Mouse (Mus musculus): ENCODE measurements around the gene Ifrd1. TPM values are rescaled to one million over a fixed set of nuclear protein-coding genes. Genes with fewer than 3 reads are reported as not detected.
"Not testable (repeated sequence)": the region's sequence is repeated elsewhere in the genome, so short reads cannot be mapped to it uniquely, and the experiment has no call there.

Gene Ifrd1
- polyA plus RNA-seq, 1 experiment from 2014 or later, result 171 TPM

DNA sequence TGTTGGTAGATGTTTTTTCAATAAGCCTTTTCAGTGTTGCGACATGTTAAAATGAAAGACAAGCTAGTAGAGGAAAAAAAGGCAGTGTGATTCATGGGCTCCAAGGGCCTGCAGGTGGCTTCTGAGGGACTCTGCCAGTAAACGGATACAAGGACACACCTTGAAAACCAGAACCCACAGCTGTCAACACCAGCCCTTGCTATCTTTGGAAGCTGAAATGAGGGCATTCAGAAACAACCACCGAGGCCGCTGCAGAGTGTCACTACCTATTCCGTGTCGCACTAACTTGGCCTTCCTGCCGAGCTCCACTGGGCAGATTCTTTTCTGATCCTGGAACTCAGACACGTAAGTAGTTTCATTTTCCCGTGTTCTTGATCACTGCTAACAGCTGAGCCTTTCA is 49.9 kb downstream of the Ifrd1 start:
- Histone ChIP-seq H3K4me3 (ENCODE audit: low read depth, low read length) (no peak overlapping the region), H3K27me3 (ENCODE audit: control insufficient read depth, insufficient read depth, low read length) (no peaks in the 10 kb centered on the region), H3K9me3 (ENCODE audit: control insufficient read depth, low read length) (no peaks in the 10 kb centered on the region), H3K4me2 (ENCODE audit: low read depth) (no peak overlapping the region), H3K36me3 (ENCODE audit: control insufficient read depth, insufficient read depth, low read length) (no peaks in the 10 kb centered on the region), H3K4me1 (ENCODE audit: control insufficient read depth, insufficient read depth, low read length) (no peaks in the 10 kb centered on the region), H3K27ac (ENCODE audit: low read depth, low read length) (no peak overlapping the region), H3K9ac (ENCODE audit: low read length) (no peak overlapping the region)
- 86% methylated on average over 9 of the region's 9 CpGs for WGBS
- DNase-seq (ENCODE audit: low spot score), result no peak
- ATAC-seq (ENCODE audit: insufficient read depth, low FRiP score, low TSS enrichment), result no peak

DNA sequence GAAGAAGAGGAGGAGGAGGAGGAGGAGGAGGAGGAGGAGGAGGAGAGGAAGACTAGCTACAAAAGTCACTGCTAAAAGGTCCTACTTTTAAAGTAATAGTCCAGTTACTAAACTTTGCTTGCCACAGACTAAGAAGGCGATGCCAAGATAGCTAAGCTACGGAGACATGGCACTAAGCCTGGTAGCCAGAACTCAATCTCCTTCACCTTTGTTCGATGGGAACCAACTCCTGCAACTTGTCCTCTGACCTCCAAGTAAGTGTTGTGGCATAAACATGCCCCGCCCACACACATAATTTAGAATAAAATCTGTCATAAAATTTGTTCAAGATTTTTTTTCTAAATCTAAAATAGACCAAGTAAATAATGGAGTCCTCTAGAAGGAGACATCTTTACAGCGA is 50.3 kb downstream of the Ifrd1 start:
- DNase-seq (ENCODE audit: low spot score) (no peak), ATAC-seq (ENCODE audit: insufficient read depth, low FRiP score, low TSS enrichment) (no peak)
- Histone ChIP-seq H3K9ac (ENCODE audit: low read length) (no peak overlapping the region), H3K4me1 (ENCODE audit: control insufficient read depth, insufficient read depth, low read length) (no peaks in the 10 kb centered on the region), H3K27ac (ENCODE audit: low read depth, low read length) (no peak overlapping the region), H3K27me3 (ENCODE audit: control insufficient read depth, insufficient read depth, low read length) (no peaks in the 10 kb centered on the region), H3K36me3 (ENCODE audit: control insufficient read depth, insufficient read depth, low read length) (no peaks in the 10 kb centered on the region), H3K4me2 (ENCODE audit: low read depth) (no peak overlapping the region), H3K9me3 (ENCODE audit: control insufficient read depth, low read length) (no peaks in the 10 kb centered on the region), H3K4me3 (ENCODE audit: low read depth, low read length) (no peak overlapping the region)
- 93% methylated on average over 5 of the region's 5 CpGs for WGBS

DNA sequence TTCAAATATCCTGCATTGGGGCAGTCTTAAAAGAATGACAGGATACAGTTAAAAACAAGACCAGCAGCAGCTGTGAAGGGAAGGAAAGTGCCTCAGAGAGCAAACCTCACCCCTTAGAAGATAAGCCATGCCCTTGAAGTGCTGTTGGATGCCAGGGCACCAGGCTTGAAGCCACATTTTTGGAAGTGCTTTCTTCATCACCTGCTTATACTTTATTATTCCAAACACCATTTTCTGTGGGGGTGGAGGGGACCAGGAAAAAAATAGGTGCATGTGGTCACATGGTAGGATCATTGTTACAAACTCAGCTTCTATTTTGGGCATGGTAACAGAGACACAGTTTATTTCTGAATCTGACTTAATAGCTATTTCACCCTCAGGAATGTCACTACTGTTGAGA is 50.8 kb downstream of the Ifrd1 start:
- Histone ChIP-seq H3K9ac (ENCODE audit: low read length) (no peak overlapping the region), H3K4me3 (ENCODE audit: low read depth, low read length) (no peak overlapping the region), H3K27ac (ENCODE audit: low read depth, low read length) (no peak overlapping the region), H3K4me2 (ENCODE audit: low read depth) (no peak overlapping the region), H3K4me1 (ENCODE audit: control insufficient read depth, insufficient read depth, low read length) (no peaks in the 10 kb centered on the region), H3K9me3 (ENCODE audit: control insufficient read depth, low read length) (no peaks in the 10 kb centered on the region), H3K27me3 (ENCODE audit: control insufficient read depth, insufficient read depth, low read length) (no peaks in the 10 kb centered on the region), H3K36me3 (ENCODE audit: control insufficient read depth, insufficient read depth, low read length) (no peaks in the 10 kb centered on the region)
- DNase-seq (ENCODE audit: low spot score) (no peak), ATAC-seq (ENCODE audit: insufficient read depth, low FRiP score, low TSS enrichment) (no peak)

- Histone ChIP-seq H3K4me2 (ENCODE audit: low read depth) (no peak overlapping the region), H3K36me3 (ENCODE audit: control insufficient read depth, insufficient read depth, low read length) (no peaks in the 10 kb centered on the region), H3K27ac (ENCODE audit: low read depth, low read length) (no peak overlapping the region), H3K9ac (ENCODE audit: low read length) (no peak overlapping the region), H3K4me3 (ENCODE audit: low read depth, low read length) (no peak overlapping the region), H3K4me1 (ENCODE audit: control insufficient read depth, insufficient read depth, low read length) (no peaks in the 10 kb centered on the region), H3K27me3 (ENCODE audit: control insufficient read depth, insufficient read depth, low read length) (no peaks in the 10 kb centered on the region), H3K9me3 (ENCODE audit: control insufficient read depth, low read length) (no peaks in the 10 kb centered on the region)
- WGBS, result 92% methylated on average over 3 of the region's 3 CpGs
- DNase-seq (ENCODE audit: low spot score), result no peak
- no peak for ATAC-seq (ENCODE audit: insufficient read depth, low FRiP score, low TSS enrichment)
Measured at GRCm38 (mm10) chr12:40185474-40185873, 62.8 kb downstream of the Ifrd1 start.

DNA sequence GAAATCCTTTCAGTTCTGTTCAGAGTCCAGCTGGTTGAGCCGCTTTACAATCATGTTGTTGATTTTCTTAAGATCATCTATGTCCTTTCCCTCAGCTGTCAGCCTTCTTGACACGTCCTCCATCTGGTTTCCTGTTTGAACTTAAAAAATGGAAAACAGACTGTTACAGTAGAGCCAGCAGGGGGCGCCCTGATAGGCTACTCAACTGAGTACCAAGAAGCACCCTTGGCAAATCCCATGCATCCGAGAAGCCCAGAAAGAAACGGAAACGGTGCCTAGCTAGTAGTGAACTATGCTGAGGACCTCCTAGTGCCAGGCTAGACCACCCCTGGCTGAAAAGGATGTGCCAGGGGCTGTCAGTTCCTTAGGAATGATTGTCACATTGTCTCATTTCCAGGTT is 71.2 kb downstream of the Ifrd1 start:
- no peaks in the 10 kb centered on the region for H3K27me3 ChIP-seq (ENCODE audit: control insufficient read depth, insufficient read depth, low read length)
- ATAC-seq (ENCODE audit: insufficient read depth, low FRiP score, low TSS enrichment) (no peak), DNase-seq (ENCODE audit: low spot score) (no peak)
- no peak overlapping the region for H3K4me3 ChIP-seq (ENCODE audit: low read depth, low read length)
- no peaks in the 10 kb centered on the region for H3K9me3 ChIP-seq (ENCODE audit: control insufficient read depth, low read length)
- H3K4me2 ChIP-seq (ENCODE audit: low read depth), result no peak overlapping the region
- WGBS, result 65% methylated on average over 6 of the region's 6 CpGs
- H3K36me3 ChIP-seq (ENCODE audit: control insufficient read depth, insufficient read depth, low read length), result no peaks in the 10 kb centered on the region
- H3K9ac ChIP-seq (ENCODE audit: low read length), result no peak overlapping the region
- no peaks in the 10 kb centered on the region for H3K4me1 ChIP-seq (ENCODE audit: control insufficient read depth, insufficient read depth, low read length)
- no peak overlapping the region for H3K27ac ChIP-seq (ENCODE audit: low read depth, low read length)

GRCm38 (mm10) chr12:40176158-40176557 is 72.1 kb downstream of the Ifrd1 start:
- Histone ChIP-seq H3K9ac (ENCODE audit: low read length) (no peak overlapping the region), H3K27ac (ENCODE audit: low read depth, low read length) (no peak overlapping the region), H3K4me3 (ENCODE audit: low read depth, low read length) (no peak overlapping the region), H3K27me3 (ENCODE audit: control insufficient read depth, insufficient read depth, low read length) (no peaks in the 10 kb centered on the region), H3K36me3 (ENCODE audit: control insufficient read depth, insufficient read depth, low read length) (no peaks in the 10 kb centered on the region), H3K9me3 (ENCODE audit: control insufficient read depth, low read length) (no peaks in the 10 kb centered on the region), H3K4me2 (ENCODE audit: low read depth) (no peak overlapping the region), H3K4me1 (ENCODE audit: control insufficient read depth, insufficient read depth, low read length) (no peaks in the 10 kb centered on the region)
- 82% methylated on average over 2 of the region's 2 CpGs for WGBS
- no peak for ATAC-seq (ENCODE audit: insufficient read depth, low FRiP score, low TSS enrichment)
- no peak for DNase-seq (ENCODE audit: low spot score)

GRCm38 (mm10) chr12:40175171-40175570 is 73.1 kb downstream of the Ifrd1 start:
- not testable (repeated sequence) for H3K36me3 ChIP-seq (ENCODE audit: control insufficient read depth, insufficient read depth, low read length); ATAC-seq (ENCODE audit: insufficient read depth, low FRiP score, low TSS enrichment); H3K4me3 ChIP-seq (ENCODE audit: low read depth, low read length); H3K4me2 ChIP-seq (ENCODE audit: low read depth); DNase-seq (ENCODE audit: low spot score); H3K9me3 ChIP-seq (ENCODE audit: control insufficient read depth, low read length); H3K27me3 ChIP-seq (ENCODE audit: control insufficient read depth, insufficient read depth, low read length); H3K27ac ChIP-seq (ENCODE audit: low read depth, low read length); H3K4me1 ChIP-seq (ENCODE audit: control insufficient read depth, insufficient read depth, low read length); H3K9ac ChIP-seq (ENCODE audit: low read length)
- WGBS, result 80% methylated on average over 1 of the region's 1 CpGs

GRCm38 (mm10) chr12:40171637-40172036 is 76.7 kb downstream of the Ifrd1 start:
- 91% methylated on average over 2 of the region's 2 CpGs for WGBS
- no peak for ATAC-seq (ENCODE audit: insufficient read depth, low FRiP score, low TSS enrichment)
- H3K9me3 ChIP-seq (ENCODE audit: control insufficient read depth, low read length), result no peaks in the 10 kb centered on the region

DNA sequence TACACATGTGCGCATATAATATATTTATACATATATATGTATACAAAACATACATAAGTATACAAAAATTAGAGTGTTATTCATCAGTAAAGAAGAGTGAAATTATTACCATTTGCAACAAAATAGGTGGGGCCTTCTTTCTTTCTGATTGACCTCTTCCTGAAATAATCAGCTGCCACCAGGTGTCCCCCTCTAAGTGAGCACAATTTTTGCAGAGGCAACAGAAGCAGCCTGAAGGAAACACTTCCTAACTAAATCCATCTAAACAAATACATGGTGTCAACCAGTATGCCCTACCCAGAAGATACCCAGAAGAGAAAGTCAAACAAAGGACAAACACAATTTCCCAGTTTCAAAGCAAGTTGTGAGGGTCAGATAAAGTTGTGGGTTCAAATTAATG is 78.6 kb downstream of the Ifrd1 start:
- no peak overlapping the region for H3K9ac ChIP-seq (ENCODE audit: low read length)
- WGBS, result 95% methylated on average over 1 of the region's 1 CpGs
- DNase-seq (ENCODE audit: low spot score), result no peak

More at GRCm38 (mm10) chr12:40171637-40172036, 76.7 kb downstream of the Ifrd1 start:
- no peak for DNase-seq (ENCODE audit: low spot score)
- H3K4me1 ChIP-seq (ENCODE audit: control insufficient read depth, insufficient read depth, low read length), result no peaks in the 10 kb centered on the region
- no peak overlapping the region for H3K4me3 ChIP-seq (ENCODE audit: low read depth, low read length)
- no peak overlapping the region for H3K27ac ChIP-seq (ENCODE audit: low read depth, low read length)
- no peaks in the 10 kb centered on the region for H3K36me3 ChIP-seq (ENCODE audit: control insufficient read depth, insufficient read depth, low read length)
- H3K27me3 ChIP-seq (ENCODE audit: control insufficient read depth, insufficient read depth, low read length), result no peaks in the 10 kb centered on the region
- no peak overlapping the region for H3K4me2 ChIP-seq (ENCODE audit: low read depth)
- H3K9ac ChIP-seq (ENCODE audit: low read length), result no peak overlapping the region

More for the DNA sequence above, 78.6 kb downstream of the Ifrd1 start:
- Histone ChIP-seq H3K27ac (ENCODE audit: low read depth, low read length) (no peak overlapping the region), H3K36me3 (ENCODE audit: control insufficient read depth, insufficient read depth, low read length) (no peaks in the 10 kb centered on the region), H3K4me1 (ENCODE audit: control insufficient read depth, insufficient read depth, low read length) (no peaks in the 10 kb centered on the region), H3K27me3 (ENCODE audit: control insufficient read depth, insufficient read depth, low read length) (no peaks in the 10 kb centered on the region), H3K4me3 (ENCODE audit: low read depth, low read length) (no peak overlapping the region), H3K9me3 (ENCODE audit: control insufficient read depth, low read length) (no peaks in the 10 kb centered on the region), H3K4me2 (ENCODE audit: low read depth) (no peak overlapping the region)
- ATAC-seq (ENCODE audit: insufficient read depth, low FRiP score, low TSS enrichment), result no peak
